Mouse (Mus musculus): ENCODE measurements at regions not wholly inside any gene's neighbourhood (a gene's known extent, or its start where the extent isn't known, plus 50 kb on each side); places are given as distances from the start of the nearest gene placed in this dataset.

DNA sequence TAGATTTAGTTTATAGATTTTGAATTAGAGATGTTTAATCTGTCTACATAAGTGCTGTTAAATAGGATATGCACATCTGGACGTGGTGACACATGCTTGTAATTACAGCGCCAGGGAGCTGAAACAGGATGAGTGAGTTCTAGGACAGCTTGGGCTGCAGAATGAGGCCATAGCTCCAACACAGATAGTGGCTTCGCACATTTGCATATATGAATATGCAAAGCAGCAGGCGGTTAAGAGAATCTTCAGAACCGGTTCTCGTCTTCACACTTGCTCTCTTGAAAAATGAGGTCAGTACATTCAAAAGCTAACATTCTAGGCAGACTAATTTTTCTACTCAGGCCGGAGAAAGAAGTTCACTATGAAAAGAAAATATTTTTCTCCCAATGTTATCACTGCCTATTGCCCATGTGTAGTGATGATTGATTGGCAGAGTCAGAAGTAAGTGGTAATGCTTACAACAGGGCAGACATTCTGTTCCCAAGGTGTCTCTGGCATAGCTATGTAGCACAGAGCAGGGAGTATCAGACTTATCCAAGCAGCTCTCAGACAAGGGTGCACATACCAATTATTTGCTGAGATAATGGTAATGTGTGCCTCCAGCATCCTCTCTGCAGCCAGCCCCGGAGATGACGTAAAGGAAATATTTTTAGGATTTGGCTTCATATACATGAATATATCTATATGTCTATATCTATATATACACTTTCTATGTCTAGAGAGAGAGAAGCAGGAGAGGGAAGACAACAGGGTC is 178.4 kb downstream of the Sox2 start:
- no peak for DNase-seq (ENCODE audit: low read depth, low spot score)
- 75% methylated on average over 9 of the region's 9 CpGs for WGBS

DNA sequence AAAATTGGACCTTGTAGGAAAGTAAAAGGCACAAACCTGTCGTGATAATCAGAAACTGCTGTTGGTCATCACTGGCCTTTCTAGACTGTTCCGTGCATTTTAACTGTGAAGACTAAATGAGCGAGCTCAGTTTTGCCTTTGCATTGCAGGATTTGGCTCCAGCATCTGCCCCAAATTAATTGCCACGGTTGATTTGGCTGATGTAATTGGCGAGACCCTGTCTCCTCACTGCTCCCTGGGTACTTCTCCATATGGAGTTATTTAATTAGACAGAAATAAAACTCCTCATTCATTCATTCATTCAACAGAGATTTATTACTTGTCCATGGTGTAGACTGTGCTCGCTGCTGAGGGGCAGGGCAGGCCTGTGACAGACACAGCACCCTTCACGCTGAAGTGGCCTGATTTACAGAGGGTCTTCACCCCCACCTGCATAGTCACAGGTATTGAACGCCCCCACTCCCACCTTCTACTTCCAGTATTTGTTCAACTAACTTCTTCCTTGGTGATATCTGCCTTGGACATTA is 186.6 kb downstream of the Sox2 start:
- WGBS: 81% methylated on average over 8 of the region's 8 CpGs
- no peak for DNase-seq (ENCODE audit: low read depth, low spot score)

DNA sequence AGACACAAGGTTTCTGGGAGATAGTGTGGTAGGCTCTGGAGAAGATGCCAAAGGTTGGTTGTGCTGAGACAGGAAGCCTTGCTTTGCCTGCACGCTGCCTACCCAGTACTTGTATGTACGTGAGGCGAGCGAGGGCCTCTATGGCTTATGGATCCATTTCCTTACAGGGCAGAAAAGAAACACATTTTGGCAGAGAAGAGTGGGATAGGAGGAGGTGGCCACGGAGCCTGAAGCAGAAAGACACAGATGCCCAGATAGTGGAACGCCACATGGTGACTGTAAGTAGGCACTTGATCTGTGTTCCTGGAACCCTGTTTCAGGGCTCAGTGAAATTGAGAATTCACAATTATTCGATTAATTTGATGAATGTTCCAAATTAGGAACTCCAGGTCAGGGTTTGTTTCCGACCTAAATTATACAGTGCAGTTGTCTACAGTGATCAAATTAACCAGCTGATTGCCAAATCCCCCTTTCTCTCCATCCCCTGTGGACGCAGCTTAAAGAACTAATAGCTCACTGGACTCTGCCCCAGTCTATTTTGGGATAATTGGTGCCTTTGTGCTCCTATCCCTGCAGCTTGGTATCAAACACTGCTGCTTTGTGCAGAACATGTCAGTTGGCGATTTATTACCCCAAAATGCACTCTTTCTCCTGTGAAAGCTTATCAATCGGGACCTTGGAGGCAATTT is 187.6 kb downstream of the Sox2 start:
- DNase-seq (ENCODE audit: low read depth, low spot score): no peak
- 71% methylated on average over 11 of the region's 11 CpGs for WGBS

GRCm38 (mm10) chr3:34860877-34861649 is 210.9 kb downstream of the Sox2 start:
- WGBS: 81% methylated on average over 16 of the region's 16 CpGs
- DNase-seq (ENCODE audit: low read depth, low spot score): no peak

GRCm38 (mm10) chr3:34868698-34869409 is 218.6 kb downstream of the Sox2 start:
- WGBS: 13% methylated on average over 16 of the region's 16 CpGs
- no peak for DNase-seq (ENCODE audit: low read depth, low spot score)

- 94% methylated on average over 6 of the region's 6 CpGs for WGBS
Observed at GRCm38 (mm10) chr3:34869911-34870310, 219.7 kb downstream of the Sox2 start.

DNA sequence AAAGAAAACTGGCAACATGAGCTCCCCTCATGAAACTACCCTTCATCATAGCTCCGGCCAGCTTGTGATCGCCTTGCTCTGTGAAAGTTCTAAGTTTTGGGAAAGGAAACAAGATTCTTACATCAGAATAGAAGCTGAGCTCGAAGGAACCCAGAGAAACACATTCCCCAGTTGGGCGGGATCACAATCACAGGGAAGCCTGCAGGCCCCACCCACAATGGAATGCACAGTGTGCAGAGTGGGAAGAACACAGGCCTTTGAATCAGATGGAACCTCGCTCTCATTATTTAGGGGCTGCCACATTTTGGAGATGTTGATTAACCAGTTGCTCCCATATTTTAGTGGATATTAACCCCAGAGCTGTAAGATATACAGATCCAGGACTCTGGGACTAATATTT is 234.9 kb downstream of the Sox2 start:
- DNase-seq (ENCODE audit: low read depth, low spot score): no peak

More at GRCm38 (mm10) chr3:34869911-34870310, 219.7 kb downstream of the Sox2 start:
- no peak for DNase-seq (ENCODE audit: low read depth, low spot score)

GRCm38 (mm10) chr3:34893381-34893780 is 243.2 kb downstream of the Sox2 start:
- DNase-seq (ENCODE audit: low read depth, low spot score): no peak
- WGBS: 74% methylated on average over 5 of the region's 5 CpGs

More for the DNA sequence above, 234.9 kb downstream of the Sox2 start:
- 51% methylated on average over 5 of the region's 5 CpGs for WGBS

- DNase-seq (ENCODE audit: low read depth, low spot score): no peak
- 87% methylated on average over 8 of the region's 8 CpGs for WGBS
Observed at GRCm38 (mm10) chr3:34903106-34903505, 252.9 kb downstream of the Sox2 start.

DNA sequence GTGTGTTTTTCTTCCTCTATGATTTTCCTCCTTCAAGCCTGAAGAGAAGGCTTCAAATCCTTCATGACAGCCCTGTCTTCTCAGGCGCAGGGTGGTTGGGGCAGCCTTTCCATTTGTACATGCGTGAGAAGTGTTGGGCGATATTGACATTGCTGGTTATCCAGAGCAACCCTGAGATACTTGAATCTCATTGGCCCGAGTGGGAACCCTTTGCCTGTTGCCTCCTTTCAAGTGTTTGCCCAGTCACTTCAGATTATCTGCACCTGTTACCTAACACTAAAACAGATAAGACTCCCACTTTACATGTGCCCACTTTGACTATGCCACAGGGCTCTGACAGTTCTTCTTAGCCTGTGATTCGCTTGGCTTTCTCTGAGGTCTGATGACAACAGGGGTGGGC is 258.3 kb downstream of the Sox2 start:
- WGBS: 73% methylated on average over 5 of the region's 5 CpGs
- no peak for DNase-seq (ENCODE audit: low read depth, low spot score)

DNA sequence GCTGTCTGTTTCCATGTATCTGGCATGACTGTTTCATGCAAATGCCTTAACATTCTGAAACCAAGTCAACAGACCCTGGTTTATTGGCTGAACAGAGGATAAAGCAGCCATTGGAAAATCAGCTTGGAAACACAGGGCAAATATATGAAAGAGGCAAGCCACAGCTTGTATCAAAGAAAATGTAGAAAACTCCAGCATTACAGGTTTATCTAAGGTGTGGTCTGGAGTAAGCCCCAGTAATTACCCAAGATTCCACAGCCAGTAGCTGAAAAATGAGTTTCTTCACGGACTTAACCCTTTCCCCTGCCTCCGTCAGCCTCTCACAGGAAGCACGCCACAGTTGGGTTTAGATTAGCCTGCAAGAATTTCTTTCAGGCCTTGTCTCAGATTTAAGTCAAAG is 259.1 kb downstream of the Sox2 start:
- WGBS: 57% methylated on average over 3 of the region's 3 CpGs
- no peak for DNase-seq (ENCODE audit: low read depth, low spot score)

GRCm38 (mm10) chr3:34918326-34918932 is 268.2 kb downstream of the Sox2 start:
- 45% methylated on average over 6 of the region's 6 CpGs for WGBS

GRCm38 (mm10) chr3:34920497-34920896 is 270.3 kb downstream of the Sox2 start:
- WGBS: 61% methylated on average over 5 of the region's 5 CpGs
- DNase-seq (ENCODE audit: low read depth, low spot score): no peak

More at GRCm38 (mm10) chr3:34918326-34918932, 268.2 kb downstream of the Sox2 start:
- DNase-seq (ENCODE audit: low read depth, low spot score): no peak

GRCm38 (mm10) chr3:34949867-34950266 is 299.7 kb downstream of the Sox2 start:
- WGBS: 20% methylated on average over 3 of the region's 3 CpGs
- no peak for DNase-seq (ENCODE audit: low read depth, low spot score)

DNA sequence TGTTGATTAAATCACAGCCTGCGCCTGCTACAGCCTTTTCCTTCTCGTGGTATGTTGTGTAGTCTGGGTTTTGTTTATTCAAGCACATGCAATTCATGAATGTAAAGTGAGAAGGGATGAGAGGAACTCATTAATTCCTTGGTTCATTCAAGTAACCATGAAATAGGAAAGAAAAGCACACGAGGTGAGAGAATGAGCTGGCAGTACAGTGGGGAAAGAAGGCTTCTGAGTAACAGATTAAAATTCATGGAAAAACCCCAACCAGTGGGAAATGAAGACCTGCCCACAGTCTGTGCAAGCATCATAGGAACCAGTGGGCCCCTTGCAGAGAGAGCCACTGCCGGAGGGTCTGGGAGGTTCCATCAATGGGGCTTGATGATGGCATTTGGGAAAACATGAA is 306.0 kb downstream of the Sox2 start:
- 59% methylated on average over 4 of the region's 4 CpGs for WGBS
- DNase-seq (ENCODE audit: low read depth, low spot score): no peak

DNA sequence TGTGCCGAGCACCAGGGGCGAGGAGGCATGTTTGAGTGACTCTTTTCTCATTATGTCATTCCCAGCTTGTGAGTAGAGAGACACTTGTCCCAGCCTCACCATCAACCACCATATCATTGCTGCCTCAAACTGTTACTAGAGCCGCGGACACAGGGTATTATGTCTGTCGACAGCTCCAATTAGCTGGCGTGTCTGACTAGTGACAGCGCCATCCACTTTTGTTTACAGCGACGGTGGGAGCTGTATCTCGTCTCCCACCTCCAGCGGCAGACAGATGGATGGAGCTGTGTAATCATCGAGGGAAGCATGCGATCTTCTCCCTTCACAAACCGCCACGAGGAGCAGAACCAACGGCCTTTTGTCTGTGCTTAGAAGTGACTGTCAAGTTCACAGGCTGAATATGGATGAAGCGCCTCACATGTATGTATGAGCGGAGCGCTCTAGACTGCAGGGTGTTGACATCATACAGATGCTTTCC is 308.9 kb downstream of the Sox2 start:
- 73% methylated on average over 19 of the region's 19 CpGs for WGBS
- DNase-seq (ENCODE audit: low read depth, low spot score): no peak

DNA sequence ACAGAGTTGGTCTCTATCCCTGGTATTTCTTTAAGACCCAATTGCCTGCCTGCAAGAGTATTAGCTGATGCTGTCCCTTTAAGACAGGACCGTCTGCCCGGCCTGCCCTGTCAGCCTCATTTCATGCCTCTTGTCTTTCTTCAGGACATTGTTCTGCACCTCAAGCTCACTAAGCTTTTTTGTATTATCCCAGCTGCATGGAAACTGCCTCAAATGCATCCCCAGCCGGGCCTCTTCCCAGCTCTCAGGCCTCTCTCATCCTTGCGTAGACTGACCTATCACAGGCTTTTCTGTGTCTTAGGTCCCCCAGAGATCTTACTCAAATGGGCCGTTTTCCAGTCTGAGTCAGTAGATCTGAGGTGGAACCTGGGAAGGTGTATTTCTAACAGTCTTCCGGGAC is 316.2 kb downstream of the Sox2 start:
- no peak for DNase-seq (ENCODE audit: low read depth, low spot score)
- WGBS: 73% methylated on average over 6 of the region's 6 CpGs

DNA sequence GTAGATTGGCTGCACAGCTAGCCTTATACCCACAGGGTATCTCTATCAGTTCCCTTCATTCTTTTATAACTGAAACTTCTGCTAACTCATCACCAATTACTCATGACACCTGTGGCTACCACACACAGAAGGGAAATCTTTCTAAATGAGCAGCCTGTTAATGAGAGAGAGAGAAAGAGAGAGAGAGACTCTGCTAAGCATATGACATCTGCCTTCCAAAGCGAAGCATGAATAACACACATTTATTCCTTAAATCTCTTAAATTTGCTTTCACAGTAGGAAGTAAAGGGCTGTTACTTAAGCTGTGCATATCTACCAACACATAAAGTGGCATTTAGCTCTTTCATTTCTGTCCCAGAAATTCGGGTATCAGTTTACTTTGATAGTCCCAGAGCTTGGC is 317.7 kb downstream of the Sox2 start:
- DNase-seq (ENCODE audit: low read depth, low spot score): no peak
- 71% methylated on average over 2 of the region's 2 CpGs for WGBS

DNA sequence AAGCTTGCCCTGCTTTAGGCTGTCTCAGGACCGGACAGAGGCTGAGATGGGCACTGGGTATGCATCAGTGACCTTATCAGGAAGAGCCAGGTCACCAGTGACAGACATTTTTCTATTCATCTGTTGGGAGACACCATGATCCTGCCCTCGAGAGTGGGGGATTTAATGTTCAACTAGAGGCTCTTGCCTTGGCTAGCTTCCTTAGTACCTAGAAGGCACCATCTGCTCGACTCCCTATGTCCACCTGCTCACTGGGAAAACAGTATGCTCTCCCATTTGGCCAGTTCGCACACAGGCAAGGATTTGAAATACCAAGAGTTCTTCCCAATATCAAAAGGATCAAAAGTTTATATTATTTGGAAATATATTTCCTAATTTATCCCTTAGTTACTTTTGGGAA is 321.3 kb downstream of the Sox2 start:
- WGBS: 70% methylated on average over 4 of the region's 4 CpGs
- DNase-seq (ENCODE audit: low read depth, low spot score): no peak
